Mouse (Mus musculus) liver, embryonic 14.5 days (tissue): ENCODE data around the gene Lhx2.

Experiments
- CTCF ChIP-seq: IDR thresholded peaks from 2 replicates; pipeline ENCODE4 v1.5.1; 2016; ENCODE audit warnings: antibody characterized with exemption, low read depth, control low read depth
- EP300 ChIP-seq: IDR thresholded peaks from 2 replicates; pipeline ENCODE4 v1.6.1; 2016; ENCODE audit warnings: antibody characterized with exemption, low read depth

DNA sequence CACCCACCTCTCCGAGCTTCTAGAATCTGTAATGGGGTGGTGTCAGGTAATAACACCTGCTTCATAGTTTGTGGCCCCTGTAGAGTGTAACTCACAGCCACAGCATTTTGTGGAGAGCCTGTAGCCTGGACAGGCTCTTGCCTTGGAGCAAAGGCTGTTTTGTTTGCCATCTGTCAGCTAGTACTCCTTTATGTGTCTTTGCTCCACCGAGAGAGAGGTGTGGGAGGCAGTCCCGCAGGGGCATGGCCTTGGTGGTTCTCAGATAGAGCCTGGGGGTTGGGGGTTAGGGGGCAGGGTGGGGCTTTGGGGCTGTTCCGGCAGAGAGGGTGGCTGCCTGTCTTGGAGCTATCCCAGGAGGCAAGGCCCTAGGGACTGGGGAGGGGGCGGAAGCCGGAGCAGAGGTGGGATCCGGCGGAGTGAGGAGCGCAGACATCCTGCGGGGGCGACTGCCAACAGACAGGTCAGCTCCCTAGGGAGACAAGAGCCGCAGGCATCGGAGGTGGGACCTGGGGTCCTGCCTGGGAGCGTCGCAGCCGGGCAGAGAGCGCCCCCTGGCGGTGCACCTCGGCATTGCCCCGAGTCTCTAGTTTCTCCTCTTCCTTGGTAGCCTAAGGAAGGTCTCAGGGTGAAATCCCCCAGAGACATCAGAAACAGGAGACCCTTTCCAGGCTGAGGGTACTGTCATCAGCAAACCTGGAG, 36.7 kb downstream of the Lhx2 start:
- TF ChIP-seq CTCF (peak; percentile 96), EP300 (no peak)
